Mouse (Mus musculus) brain, embryonic 14.5 days (tissue): ENCODE measurements around the gene Slc22a15. TPM values are rescaled to one million over a fixed set of nuclear protein-coding genes. Genes with fewer than 3 reads are reported as not detected.

ENCODE experiments used
- DNase-seq: peaks from one replicate; pipeline ENCODE4 v3.0.0-alpha.2; 2011; ENCODE audit warnings: low read depth
- CTCF ChIP-seq: fragments of 200-500 bp; IDR thresholded peaks from 2 replicates; pipeline ENCODE4 v1.5.1; 2012; ENCODE audit warnings: inconsistent platforms, mild to moderate bottlenecking, moderate library complexity, borderline replicate concordance; ENCODE audit not compliant: insufficient read depth, insufficient read length; ENCODE audit errors: extremely low read depth
- POLR2A ChIP-seq: fragments of 200-500 bp; IDR thresholded peaks from 2 replicates; pipeline ENCODE4 v1.6.1; 2012; ENCODE audit warnings: mild to moderate bottlenecking, inconsistent platforms, borderline replicate concordance; ENCODE audit not compliant: poor library complexity, insufficient read depth, insufficient read length, severe bottlenecking; ENCODE audit errors: extremely low read depth
- polyA plus RNA-seq: library from polyadenylated mRNA; depleted of rRNA; stranded (reverse); fragments of >200 nt; gene quantifications from 2 replicates; pipeline ENCODE4 v1.2.3, GENCODE M21; 2012

Gene Slc22a15
- polyA plus RNA-seq, 1 experiment, result 15.9 TPM

GRCm38 (mm10) chr3:101860151-101860550 lies 64.1 kb downstream of the Slc22a15 start:
- no peak for TF ChIP-seq POLR2A
- no peak for TF ChIP-seq CTCF
- DNase-seq, result no peak

DNA sequence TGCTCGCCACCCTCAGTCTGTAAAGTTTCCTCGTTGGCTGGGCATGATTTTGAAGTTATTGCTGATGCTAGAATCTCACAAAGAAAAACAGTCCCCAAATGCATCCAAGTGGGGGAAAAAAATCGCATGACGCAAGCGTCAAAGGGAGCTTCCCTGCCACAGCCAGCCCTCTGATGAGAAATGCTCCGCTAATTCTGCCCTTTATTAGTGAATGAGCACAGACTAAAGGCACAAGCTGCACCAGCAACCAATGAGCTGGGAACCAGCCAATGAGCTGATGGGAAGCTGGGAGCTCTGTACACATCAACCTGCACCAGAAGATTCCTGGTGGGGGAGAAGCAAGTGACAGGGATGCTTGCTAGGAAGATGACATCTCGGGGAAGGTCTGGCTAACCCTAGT lies 64.5 kb downstream of the Slc22a15 start:
- DNase-seq, result peak; percentile 75
- TF ChIP-seq POLR2A (no peak), CTCF (no peak)

DNA sequence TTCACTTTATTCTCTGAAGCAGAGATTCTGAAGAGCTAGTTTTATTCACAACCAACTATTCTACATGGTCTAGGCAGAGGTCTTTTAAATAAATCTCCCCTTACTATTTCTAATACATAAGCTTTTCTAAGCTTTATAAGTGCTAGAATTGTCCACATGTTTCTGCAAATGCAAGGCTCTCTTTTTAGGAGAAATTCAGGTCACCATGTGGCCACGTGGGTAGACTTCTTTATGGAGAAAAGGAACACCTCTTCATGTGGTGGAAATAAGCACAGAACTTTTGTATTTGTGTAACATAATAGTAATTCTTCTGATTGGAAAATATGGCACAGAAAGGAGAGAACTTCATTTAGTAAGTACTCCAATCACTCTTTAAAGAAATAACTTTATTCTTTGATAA lies 70.2 kb downstream of the Slc22a15 start:
- no peak for TF ChIP-seq POLR2A
- TF ChIP-seq CTCF, result no peak
- no peak for DNase-seq

- TF ChIP-seq CTCF, result no peak
- no peak for TF ChIP-seq POLR2A
- no peak for DNase-seq
Measured at GRCm38 (mm10) chr3:101851363-101851762, 72.9 kb downstream of the Slc22a15 start.

DNA sequence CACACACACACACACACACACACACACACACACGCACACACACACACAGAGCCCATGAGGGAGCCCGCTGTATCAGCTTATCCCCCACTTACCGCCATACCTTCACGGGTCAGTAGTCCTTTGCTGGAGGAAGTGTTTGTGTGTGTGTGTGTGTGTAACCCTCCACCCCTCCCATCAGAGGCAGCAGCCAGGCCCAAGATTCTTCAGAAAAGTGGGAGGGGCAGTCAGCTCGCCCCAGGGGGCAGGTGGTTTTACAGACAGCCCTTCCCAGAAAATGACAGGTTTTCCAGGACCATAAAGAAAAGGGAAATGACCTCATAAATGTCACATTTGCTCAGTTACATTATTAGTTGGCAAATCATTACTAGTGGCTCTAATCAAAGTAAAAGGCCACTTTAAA lies 75.4 kb downstream of the Slc22a15 start, which contains the start of gene Mab21l3:
Gene Mab21l3, minus strand, starts transcription at position 144 of the 400 bp plus-strand sequence.
- DNase-seq, result no peak
- TF ChIP-seq POLR2A, result no peak
- no peak for TF ChIP-seq CTCF

- no peak for DNase-seq
Measured at GRCm38 (mm10) chr3:101846096-101846495, 78.2 kb downstream of the Slc22a15 start.

DNA sequence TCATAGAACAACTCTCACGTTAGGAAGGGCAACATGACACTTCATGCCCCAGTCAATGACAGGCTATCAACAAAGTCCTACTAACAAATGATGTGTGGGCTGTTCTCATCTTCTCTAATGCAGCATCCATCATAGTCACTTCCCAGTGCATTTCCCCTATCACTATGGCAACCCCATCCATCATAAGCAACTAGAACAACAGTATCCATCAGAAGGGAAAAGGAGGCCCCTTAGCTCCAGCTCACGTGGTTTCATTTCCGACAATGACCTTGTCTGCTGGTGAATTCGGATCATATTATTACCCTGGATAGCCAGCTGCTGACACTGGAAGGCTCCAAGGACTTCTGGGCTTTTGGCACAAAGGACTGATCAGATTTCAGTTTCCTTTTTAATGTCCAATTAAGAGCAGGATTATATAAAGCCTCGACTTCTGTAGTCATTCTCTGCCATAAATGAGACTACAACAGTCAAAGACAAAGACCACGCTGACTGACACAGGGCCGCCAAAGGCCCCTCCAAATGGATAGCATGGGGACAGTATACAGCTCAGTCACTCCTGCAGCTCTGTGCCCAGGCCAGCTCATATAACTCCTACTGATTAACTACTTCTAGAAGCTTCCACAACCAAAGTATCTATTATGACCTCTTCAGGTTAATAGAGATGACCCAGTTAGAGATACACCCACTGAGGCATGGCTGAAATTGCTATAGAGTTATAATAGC lies 81.7 kb downstream of the Slc22a15 start:
- peak; percentile 49 for DNase-seq

More at GRCm38 (mm10) chr3:101846096-101846495, 78.2 kb downstream of the Slc22a15 start:
- TF ChIP-seq CTCF, result no peak
- no peak for TF ChIP-seq POLR2A

GRCm38 (mm10) chr3:101839327-101839726 lies 84.9 kb downstream of the Slc22a15 start:
- TF ChIP-seq POLR2A (no peak), CTCF (peak; percentile 33; the same call in 1 of the 2 replicates)
- no peak for DNase-seq

More for the DNA sequence above, 81.7 kb downstream of the Slc22a15 start:
- TF ChIP-seq POLR2A (no peak), CTCF (no peak)

DNA sequence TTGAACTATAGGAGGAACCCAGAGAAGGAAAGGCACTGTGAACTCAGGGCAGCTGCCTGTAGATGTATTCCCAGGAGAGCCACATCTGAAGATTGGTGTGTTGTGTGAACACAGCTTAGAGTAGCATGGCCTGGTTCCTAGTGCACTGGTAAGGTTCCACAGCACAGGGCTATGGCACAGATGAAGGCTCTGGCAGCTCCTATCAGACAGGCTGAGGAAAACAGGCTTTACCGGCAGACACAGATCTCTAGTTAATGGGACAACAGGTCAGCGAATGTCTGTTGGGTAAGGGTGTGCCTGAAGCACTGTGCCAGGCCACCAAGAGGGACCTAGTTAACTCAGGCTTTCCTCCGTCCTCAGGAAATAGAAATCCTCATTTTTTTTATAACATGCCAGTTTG lies 87.3 kb downstream of the Slc22a15 start:
- no peak for DNase-seq
- TF ChIP-seq CTCF (no peak), POLR2A (no peak)

- DNase-seq, result no peak
- TF ChIP-seq POLR2A (no peak), CTCF (no peak)
Measured at GRCm38 (mm10) chr3:101836532-101836931, 87.7 kb downstream of the Slc22a15 start.

- DNase-seq, result peak; percentile 94
- TF ChIP-seq CTCF (no peak), POLR2A (no peak)
Measured at GRCm38 (mm10) chr3:101836045-101836444, 88.2 kb downstream of the Slc22a15 start.

- TF ChIP-seq CTCF, result no peak
- TF ChIP-seq POLR2A, result no peak
- DNase-seq, result peak; percentile 12
Measured at GRCm38 (mm10) chr3:101831189-101831858, 92.9 kb downstream of the Slc22a15 start.
